Mouse (Mus musculus) lung, embryonic 16.5 days (tissue): ENCODE measurements around the gene Msantd2. TPM values are rescaled to one million over a fixed set of nuclear protein-coding genes. Genes with fewer than 3 reads are reported as not detected.

Experiments used
- polyA plus RNA-seq: library from polyadenylated mRNA; unstranded; fragments of >200 nt; fragmentation: Nextera tagmentation; extraction: Ambion mirVana; gene quantifications from 2 replicates; pipeline ENCODE4 v1.2.1, GENCODE M21; 2015

Gene Msantd2
- polyA plus RNA-seq, 1 experiment from 2014 or later = 22.0 TPM

Other genes with a start within 250 kb of the Msantd2 start
- gene Slc37a2, start 233.6 kb upstream of the Msantd2 start, polyA plus RNA-seq = 2.0 and 2.4 TPM in 2 replicates
- gene Ccdc15, start 140.9 kb upstream of the Msantd2 start, polyA plus RNA-seq = 7.6 TPM in 2 replicates
- 0.35 and 0.40 TPM in 2 replicates for gene Hepacam, start 122.0 kb upstream of the Msantd2 start, polyA plus RNA-seq
- 24.7 and 29.8 TPM in 2 replicates for gene Robo4, start 87.4 kb upstream of the Msantd2 start, polyA plus RNA-seq
- gene Robo3, start 56.1 kb upstream of the Msantd2 start, polyA plus RNA-seq = 0.15 and 0.19 TPM in 2 replicates
- 184 and 194 TPM in 2 replicates for gene Esam, start 38.8 kb downstream of the Msantd2 start, polyA plus RNA-seq
- 40.2 and 46.8 TPM in 2 replicates for gene Vsig2, start 49.9 kb downstream of the Msantd2 start, polyA plus RNA-seq
- gene Nrgn, start 63.6 kb downstream of the Msantd2 start, polyA plus RNA-seq = 4.7 and 9.0 TPM in 2 replicates
- gene Siae, start 66.4 kb downstream of the Msantd2 start, polyA plus RNA-seq = 14.9 and 15.3 TPM in 2 replicates
- 11.8 and 13.8 TPM in 2 replicates for gene Spa17, start 124.4 kb downstream of the Msantd2 start, polyA plus RNA-seq
- 134 and 139 TPM in 2 replicates for gene Tbrg1, start 168.0 kb downstream of the Msantd2 start, polyA plus RNA-seq
- gene Panx3, start 179.9 kb downstream of the Msantd2 start, polyA plus RNA-seq = 1.0 TPM in 1 of 2 replicates, not detected in the other
- gene Olfr160, start 226.9 kb downstream of the Msantd2 start, polyA plus RNA-seq = not detected in 2 replicates